In genomic region chr11:64746146-64746545, GRCm38 (mm10) we compare ENCODE assay signal across 19 mouse cellular contexts.
"Had no signal": no experiment of that assay in that cellular context is flagged by ENCODE, and none has a peak within 500 bp of the region (broad histone marks: within the 10 kb centered on the region; RNA-seq: fewer than 3 reads in every experiment).

No protein-coding gene starts in this region.

- DNase-seq: lung, adult 18-20 months; lung, embryonic 14.5 days; lung, postnatal 10 days; lung, postnatal 4 days; midbrain, embryonic 14.5 days; retina, postnatal 1 day; right cerebral cortex, adult 18-20 months; right cerebral cortex, postnatal 25 days; right cerebral cortex, postnatal 4 days; spleen, adult 18-20 months; thymus, adult 2 months; thymus, postnatal 25 days; thymus, postnatal 4 days had no signal

- H3K9ac ChIP-seq: lung, embryonic 14.5 days; midbrain, embryonic 12.5 days; neural tube, embryonic 13.5 days; neural tube, embryonic 15.5 days had no signal

- H3K9me3 ChIP-seq: midbrain, embryonic 10.5 days; midbrain, embryonic 12.5 days; neural tube, embryonic 13.5 days; neural tube, embryonic 15.5 days had no signal

- H3K4me1 ChIP-seq: midbrain, embryonic 10.5 days; midbrain, embryonic 12.5 days; neural tube, embryonic 13.5 days; neural tube, embryonic 15.5 days had no signal

- H3K4me2 ChIP-seq: lung, embryonic 14.5 days; midbrain, embryonic 12.5 days; neural tube, embryonic 13.5 days; neural tube, embryonic 15.5 days had no signal

- ATAC-seq: midbrain, embryonic 16.5 days had no signal

- H3K36me3 ChIP-seq: midbrain, embryonic 10.5 days; midbrain, embryonic 12.5 days; neural tube, embryonic 13.5 days; neural tube, embryonic 15.5 days had no signal

- H3K4me3 ChIP-seq: midbrain, embryonic 10.5 days; midbrain, embryonic 12.5 days; myocyte; neural tube, embryonic 13.5 days; neural tube, embryonic 15.5 days had no signal

- H3K27me3 ChIP-seq: midbrain, embryonic 12.5 days; neural tube, embryonic 13.5 days; neural tube, embryonic 15.5 days had no signal

- H3K27ac ChIP-seq: midbrain, embryonic 10.5 days; midbrain, embryonic 12.5 days; neural tube, embryonic 13.5 days; neural tube, embryonic 15.5 days had no signal
